Mouse (Mus musculus) gastrocnemius, postnatal 10 days (tissue): ENCODE measurements around the gene Ssna1. TPM values are rescaled to one million over a fixed set of nuclear protein-coding genes. Genes with fewer than 3 reads are reported as not detected.

Experiments
- DNase-seq: peaks from one replicate; pipeline ENCODE4 v3.0.0; 2021; ENCODE audit warnings: mixed read lengths
- total RNA-seq, 2 experiments: library from RNA; stranded (reverse); gene quantifications; 2 replicates each; pipeline ENCODE4 v1.2.3; 2021

The Ssna1 gene
- total RNA-seq, 2 experiments from 2014 or later, result 39.5 to 40.3 TPM

DNA sequence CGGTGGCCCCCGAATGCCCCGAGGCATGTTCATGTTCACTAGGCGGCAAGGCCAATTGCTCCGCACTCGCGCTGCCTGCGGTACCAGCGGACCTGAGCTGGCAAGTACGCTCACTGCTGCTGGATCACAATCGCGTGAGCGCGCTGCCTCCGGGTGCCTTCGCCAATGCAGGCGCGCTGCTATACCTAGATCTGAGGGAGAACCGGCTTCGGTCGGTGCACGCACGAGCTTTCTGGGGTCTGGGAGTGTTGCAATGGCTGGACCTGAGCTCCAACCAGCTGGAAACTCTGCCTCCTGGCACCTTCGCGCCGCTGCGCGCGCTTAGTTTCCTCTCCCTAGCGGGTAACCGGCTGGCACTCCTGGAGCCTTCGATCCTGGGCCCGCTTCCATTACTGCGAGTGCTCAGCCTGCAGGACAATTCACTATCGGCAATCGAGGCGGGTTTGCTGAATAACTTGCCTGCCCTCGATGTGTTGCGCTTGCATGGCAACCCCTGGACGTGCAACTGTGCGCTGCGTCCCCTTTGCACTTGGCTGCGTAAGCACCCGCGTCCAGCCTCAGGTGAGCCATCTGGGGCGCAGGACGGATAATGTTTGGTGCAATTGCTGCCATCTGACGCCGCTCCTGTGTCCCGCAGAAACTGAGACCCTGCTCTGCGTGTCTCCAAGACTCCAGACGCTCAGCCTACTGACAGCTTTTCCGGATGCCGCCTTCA is 18.0 kb upstream of the Ssna1 start:
- no peak for DNase-seq

GRCm38 (mm10) chr2:25289651-25290050 is 17.4 kb upstream of the Ssna1 start, which contains the start of gene Lrrc26:
Gene Lrrc26 (plus strand): TSS chr2:25289915.
- DNase-seq, result peak; percentile 44

DNA sequence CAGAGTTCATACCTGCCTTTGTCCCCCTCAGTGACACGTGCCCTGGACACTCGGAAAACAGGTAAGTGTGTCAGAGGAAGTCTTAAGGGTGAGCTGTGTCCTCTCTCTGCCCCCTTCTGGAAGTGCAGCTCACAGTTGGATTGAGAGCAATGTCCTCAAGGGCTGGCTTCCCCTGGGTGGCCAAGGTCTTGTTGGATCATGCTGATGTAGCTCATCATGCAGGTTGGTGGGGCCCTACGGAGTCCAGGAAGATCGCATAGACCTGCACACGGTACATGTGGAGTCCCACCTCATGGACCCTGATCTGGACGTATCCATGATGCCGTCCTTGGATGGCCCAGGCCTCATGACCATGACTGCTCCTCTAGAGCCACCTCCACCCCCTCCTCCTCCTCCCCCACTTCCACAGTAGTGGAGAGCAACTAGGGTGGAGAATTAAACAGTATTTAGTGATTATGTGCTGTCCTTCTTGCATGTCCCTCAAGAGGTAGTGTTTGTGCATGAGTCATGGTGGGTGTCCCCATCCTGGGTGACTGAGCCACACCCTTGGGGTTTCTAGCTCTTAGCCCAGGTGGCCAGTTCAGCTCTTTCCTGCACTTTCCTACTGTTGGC is 16.6 kb upstream of the Ssna1 start:
- no peak for DNase-seq

DNA sequence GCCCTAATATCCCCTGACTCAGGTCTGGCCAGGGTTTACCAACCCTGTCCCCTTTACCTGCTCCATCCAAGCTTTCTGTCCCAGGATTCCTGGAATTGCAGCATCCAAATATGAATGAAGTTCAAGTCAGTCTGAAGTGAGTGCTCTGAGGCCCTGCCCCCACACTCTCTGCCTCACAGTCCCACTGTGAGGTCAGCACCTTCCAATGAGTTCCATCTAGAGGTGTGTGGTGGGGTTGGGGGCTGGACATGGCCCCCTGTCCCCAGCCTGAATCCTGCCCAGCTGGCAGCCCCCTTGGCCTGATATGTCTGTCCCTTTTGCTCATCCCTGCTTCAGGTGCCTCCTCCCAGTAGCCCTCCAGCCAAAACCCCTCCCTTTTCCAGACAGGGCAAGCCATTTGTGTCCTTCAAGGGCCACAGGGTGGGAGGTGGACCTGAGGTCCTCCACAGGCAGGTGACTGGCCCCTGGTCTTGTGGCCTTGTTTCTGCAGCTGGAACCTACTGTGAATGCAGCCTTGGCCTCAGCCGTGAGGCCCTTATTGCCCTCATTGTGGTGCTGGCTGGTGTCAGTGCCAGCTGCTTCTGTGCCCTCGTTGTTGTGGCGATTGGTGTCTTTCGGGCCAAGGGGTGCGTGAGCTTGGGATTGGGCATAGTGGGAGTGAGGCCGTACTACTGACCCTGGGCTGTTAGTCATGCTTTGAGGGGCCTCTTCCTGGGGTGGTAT is 15.8 kb upstream of the Ssna1 start, which contains the start of gene Tmem210:
Gene Tmem210, plus strand, starts transcription at position 219 of the 723 bp plus-strand sequence.
- no peak for DNase-seq

DNA sequence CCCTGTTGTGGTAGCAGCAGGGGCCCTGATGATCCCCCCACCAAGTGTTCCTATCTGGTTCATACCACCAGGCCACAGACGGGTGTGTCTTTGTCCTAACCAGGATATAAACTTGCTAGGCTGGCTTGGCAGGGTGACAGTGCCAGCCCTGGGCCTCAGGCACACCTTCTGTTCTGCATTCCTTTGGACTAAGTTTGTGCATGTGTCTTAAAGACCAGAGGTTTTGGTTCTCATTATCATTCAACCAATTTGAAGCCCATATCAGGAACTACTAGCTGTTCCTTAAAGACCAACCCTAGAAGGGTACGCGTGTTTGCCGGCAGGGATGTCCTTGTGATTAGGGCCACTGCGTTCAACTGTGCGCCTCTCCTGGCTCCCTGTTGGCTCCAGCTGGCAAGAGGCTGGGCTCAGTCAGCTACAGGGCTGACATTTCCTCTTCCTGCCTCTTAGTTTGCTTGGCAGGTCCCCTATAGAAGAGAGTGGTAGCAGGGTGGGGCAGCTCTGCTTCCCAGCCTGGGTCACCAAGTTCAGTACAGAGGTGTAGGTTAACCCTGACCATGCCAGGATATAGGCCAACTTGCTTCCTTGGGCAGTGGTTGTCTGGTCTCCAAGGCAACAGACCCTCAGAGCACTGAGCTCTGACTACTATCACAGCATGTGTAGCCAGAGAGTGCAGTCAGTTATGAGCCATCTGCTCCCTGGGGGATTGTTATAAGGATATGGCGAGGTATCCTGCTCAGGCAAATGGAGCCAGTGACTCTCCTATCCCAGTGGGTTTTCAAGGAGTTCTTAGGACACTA is 14.8 kb upstream of the Ssna1 start:
- no peak for DNase-seq

GRCm38 (mm10) chr2:25286314-25286713 is 14.1 kb upstream of the Ssna1 start:
- DNase-seq, result no peak

DNA sequence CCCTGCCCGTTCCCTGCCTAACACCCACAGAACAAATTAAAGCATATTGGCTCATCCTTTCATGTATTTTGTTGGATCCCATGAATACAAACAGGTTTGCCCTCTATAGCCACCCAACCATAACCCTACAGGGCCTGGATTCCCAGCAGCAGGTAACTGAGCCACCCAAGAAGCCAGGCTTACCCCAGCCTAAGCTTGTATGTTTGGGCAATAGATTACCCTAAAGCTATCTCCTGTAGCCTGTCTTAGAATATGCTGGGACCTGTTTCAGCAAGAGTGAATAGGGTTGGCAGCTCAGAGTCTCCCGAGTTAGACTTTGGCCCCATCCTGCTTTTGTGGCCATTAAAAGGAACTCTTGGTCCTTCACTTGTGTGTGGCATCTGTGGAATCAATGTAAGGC is 13.3 kb upstream of the Ssna1 start:
- DNase-seq, result no peak

DNA sequence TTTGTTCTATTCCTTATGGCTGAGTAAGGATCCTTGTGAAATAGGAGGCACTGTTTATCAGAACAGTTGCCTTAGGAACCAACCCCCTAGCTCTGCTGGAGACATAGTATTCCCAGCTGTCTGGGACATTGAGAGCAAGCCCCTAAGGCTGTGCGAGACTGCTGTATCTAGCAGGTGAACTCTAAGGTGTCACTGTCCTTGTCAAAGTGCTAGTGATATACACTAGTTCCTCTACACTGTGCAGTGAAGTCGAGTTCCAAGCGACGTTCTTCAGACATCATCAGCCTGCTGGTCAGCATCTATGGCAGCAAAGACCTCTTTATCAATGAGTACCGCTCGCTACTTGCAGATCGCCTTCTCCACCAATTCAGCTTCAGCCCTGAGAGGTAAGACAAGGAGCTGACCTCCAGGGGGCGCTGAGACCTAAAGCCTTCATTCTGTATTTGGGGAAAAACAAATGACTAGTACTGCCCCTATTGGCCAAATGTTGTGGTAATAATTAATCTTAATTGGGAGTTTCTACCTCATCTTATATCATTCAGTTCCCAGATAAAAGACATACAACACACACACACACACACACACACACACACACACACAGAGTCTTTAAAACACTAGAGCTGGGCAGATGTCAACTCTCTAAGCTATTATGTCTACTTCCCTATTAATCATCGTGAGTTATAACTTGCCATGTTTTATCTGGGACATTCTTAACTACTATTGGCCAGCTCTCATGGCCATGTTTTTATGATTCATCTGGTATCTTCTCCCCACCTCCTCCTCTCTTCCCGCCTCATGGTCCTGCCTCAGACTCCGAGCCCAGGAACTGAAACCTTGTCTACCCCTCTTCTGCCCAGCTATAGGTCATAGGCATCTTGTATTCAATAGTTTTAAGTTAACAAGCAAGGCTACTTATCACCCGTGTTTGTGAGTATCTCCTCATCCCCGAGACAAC is 7.0 kb upstream of the Ssna1 start:
- peak; percentile 85 for DNase-seq

GRCm38 (mm10) chr2:25273010-25273409 is 772 bp upstream of the Ssna1 start:
- no peak for DNase-seq

DNA sequence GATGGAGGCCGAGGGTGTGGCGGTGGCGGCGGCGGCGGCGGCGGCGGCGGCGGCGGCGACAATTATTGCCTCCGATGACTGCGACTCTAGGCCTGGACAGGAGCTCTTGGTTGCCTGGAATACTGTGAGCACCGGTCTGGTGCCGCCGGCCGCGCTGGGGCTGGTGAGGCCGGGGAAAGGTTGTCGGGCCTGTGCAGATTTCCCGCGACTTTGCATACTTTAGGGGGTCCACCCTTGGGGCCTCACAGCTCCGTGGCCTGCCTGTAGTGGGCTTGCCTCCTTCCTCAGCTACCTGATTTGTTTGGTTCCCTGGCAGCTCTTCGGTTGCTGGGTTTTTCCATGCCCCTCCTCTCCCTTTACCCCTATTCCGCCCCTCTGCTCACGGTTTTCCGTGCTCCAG is 277 bp upstream of the Ssna1 start:
- no peak for DNase-seq

GRCm38 (mm10) chr2:25267746-25268309 is 4.4 kb downstream of the Ssna1 start:
- no peak for DNase-seq

DNA sequence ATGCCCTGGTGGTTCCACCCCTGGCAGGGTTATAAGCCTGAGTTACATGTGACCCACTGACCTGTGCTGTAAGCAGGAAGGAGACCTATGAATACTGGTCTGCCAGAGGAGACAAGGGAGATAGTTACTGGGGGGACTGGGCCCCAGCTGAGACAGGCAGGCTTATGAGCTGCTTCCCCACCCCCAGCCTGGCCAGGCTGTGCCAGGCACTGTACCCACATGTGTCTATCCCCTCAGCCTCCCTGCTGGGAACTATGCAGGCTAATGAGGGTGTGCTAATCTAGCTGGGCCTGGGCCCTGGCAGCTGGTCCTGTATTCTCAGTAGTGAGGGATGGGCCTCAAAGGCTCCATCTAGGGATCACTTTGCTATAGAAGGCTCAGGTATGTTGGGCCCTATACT is 5.0 kb downstream of the Ssna1 start:
- DNase-seq, result no peak

DNA sequence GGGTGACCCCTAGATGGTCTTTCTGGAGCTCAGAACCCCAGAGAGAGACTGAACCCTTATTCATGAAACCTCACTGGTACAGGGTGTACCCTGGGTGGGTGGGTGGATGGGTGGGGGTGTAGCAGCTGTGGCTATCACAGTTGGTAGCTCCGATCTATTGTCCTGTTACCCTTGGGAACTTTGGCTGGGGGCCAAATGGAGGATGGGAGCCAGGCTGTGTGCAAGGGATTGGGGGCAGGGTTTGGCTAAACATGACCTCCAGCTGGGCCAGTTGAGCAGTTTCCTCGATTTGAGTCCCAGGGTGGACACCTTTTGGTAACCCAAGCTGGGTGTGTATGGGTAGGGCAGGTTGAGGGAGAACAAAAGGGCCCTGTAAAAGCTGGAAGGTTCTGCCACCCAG is 5.5 kb downstream of the Ssna1 start:
- DNase-seq, result no peak

DNA sequence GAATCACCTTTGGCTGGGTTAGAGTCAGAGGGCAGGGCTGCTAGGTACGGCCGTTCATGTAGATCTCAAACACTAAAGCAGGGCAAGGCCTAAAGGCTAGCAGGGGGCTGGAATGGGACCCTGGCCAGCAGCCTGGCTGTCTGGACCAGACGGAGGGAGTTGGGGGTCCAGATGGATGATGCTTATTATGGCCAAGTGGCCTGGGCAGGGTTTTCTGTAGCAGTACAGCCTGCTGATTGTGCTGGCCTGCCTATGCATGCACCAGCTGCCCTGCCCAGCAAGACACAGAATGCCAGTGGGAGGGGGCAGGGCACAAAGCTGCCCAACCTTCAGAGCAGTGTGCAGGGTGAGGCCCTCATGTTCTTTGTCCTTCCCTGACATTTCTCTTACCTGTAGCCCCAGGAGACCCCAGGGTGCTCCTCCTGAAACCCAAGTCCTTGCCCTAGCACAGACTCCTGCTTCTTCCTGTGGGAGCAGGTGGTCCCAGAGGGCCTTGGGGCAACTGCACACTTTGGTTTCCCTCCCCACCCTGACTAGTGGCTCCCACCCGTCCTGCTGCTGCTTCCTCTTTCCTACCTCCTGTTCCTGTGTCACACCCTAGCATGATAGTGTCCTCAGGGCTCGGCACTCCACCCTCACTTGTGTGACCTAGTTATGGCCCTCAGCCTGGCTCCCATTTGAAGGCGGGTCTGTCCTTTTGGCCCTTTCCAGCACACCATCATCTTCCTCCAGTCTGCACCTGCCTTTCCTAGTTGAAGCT is 6.2 kb downstream of the Ssna1 start:
- DNase-seq, result no peak

- no peak for DNase-seq
Measured at GRCm38 (mm10) chr2:25264851-25265250, 7.4 kb downstream of the Ssna1 start.

DNA sequence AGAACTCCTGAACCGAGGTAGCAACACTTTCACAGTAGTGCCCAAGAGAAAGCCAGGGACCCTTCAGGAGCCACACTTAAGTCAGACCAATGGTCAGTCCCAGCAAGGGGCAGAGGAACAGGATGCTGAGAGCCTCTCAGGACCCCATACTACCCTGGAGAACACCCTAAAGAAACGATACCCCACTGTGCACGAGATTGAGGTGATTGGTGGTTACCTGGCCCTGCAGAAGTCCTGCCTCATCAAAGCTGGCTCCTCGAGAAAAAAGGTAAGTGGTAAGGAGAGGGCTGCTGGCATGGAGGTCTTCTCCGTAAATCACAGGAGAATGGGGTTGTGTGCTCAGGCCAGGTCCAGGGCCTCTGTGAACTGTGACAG is 8.0 kb downstream of the Ssna1 start:
- no peak for DNase-seq

DNA sequence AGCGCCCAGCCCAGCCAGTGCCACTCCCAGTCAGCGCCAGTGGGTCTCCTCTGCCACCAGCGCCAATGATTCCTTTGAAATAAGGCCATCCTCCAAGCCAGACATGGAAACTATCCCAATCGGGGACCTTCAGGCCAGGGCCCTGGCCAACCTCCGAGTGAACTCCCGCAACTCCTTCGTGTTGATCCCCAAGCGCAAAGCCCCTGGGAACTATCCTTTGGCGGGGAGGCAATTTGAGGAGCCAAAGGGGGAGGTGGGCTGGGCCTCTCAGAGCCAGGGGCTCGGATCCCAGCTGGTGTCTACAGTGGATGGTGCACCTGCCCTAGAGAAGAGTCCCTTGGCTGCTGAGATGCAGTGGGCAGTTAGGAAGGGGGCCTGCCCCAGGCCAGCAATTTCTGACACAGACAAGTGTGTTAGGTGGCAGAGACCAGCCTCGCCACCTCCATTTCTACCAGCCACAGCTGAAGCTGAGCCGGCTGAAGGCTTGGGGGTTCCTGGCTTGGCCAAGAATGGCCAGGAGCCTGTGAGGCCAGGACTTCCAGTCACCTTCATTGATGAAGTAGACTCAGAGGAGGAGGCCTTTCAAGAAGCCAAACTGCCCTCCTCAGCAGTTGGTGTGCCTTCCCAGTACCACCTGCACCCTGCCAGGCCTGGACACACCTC is 8.5 kb downstream of the Ssna1 start:
- no peak for DNase-seq

GRCm38 (mm10) chr2:25262795-25263622 is 9.2 kb downstream of the Ssna1 start:
- DNase-seq, result no peak

DNA sequence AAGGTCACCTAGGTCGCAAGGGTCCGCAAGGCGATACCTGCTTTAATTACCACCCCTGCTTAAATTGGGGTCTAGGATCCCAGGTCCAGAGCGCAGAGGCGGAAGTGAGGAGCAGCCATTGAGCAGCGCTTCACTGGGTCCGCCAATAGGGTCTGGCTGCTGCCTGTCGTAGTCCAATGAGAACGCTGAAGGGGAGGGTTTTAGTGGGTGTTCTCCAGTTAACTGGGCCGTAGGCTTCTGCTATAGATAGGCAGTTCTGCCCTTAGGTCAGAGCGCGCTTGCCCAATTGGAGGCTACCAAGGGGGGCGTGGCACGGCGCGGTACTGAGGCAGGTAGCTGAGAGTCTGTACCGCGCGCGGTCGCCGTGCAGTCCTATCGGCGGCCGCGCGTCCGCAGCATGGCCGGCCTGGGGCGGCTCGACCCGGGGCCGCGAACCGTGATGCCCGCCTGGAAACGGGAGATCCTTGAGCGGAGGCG is 9.9 kb downstream of the Ssna1 start, which contains the start of gene Tprn:
Gene Tprn, plus strand, starts transcription at position 328 of the 477 bp plus-strand sequence.
- DNase-seq, result peak; percentile 85
